Mouse (Mus musculus): ENCODE measurements around the gene Wwox.

- no peak for TF ChIP-seq POLR2A (IDR thresholded peaks at IDR 0.05; ENCODE audit: extremely low read depth, insufficient read depth, low read length)
- no peak for TF ChIP-seq CTCF (IDR thresholded peaks at IDR 0.05; ENCODE audit: extremely low read depth, insufficient read depth, low read length)
Measured at GRCm38 (mm10) chr8:114826991-114827390, 387.5 kb downstream of the Wwox start.
